Comparison of ENCODE assay signal across 21 mouse cellular contexts in genomic region chrX:73584198-73584597, GRCm38 (mm10). TPM values are rescaled to one million over a fixed set of nuclear protein-coding genes. Genes with fewer than 3 reads are reported as not detected.
DNase-seq lines count a peak whose midpoint lies in the region; ATAC-seq and TF ChIP-seq lines count a peak whose summit lies in the region.
"Had no signal": no experiment of that assay in that cellular context is flagged by ENCODE, and none has a peak within 500 bp of the region (broad histone marks: within the 10 kb centered on the region; RNA-seq: fewer than 3 reads in every experiment).

No protein-coding gene starts in this region.

- no peak overlapping the region for H3K4me2 ChIP-seq in intestine, postnatal 0 days (replicated peaks; ENCODE audit: low read depth)
- no peak overlapping the region for H3K4me2 ChIP-seq in stomach, postnatal 0 days (replicated peaks; ENCODE audit: low read depth)
- no peak overlapping the region for H3K4me2 ChIP-seq in midbrain, embryonic 15.5 days
- H3K4me2 ChIP-seq: embryonic facial prominence, embryonic 12.5 days; forebrain, embryonic 15.5 days; heart, embryonic 15.5 days; midbrain, embryonic 11.5 days had no signal

- no peaks in the 10 kb centered on the region for H3K9me3 ChIP-seq in intestine, postnatal 0 days (ENCODE audit: control insufficient read depth)
- H3K9me3 ChIP-seq in stomach, postnatal 0 days (ENCODE audit: control insufficient read depth, low read length) = no peaks in the 10 kb centered on the region
- H3K9me3 ChIP-seq in midbrain, embryonic 15.5 days = no peaks in the 10 kb centered on the region
- H3K9me3 ChIP-seq: embryonic facial prominence, embryonic 12.5 days; forebrain, embryonic 15.5 days; heart, embryonic 15.5 days had no signal

- no peak overlapping the region for H3K9ac ChIP-seq in intestine, postnatal 0 days (ENCODE audit: low read depth, low read length)
- H3K9ac ChIP-seq in stomach, postnatal 0 days (ENCODE audit: low read length) = no peak overlapping the region
- H3K9ac ChIP-seq in midbrain, embryonic 15.5 days = no peak overlapping the region
- H3K9ac ChIP-seq: embryonic facial prominence, embryonic 12.5 days; forebrain, embryonic 15.5 days; heart, embryonic 15.5 days had no signal

- H3K36me3 ChIP-seq in intestine, postnatal 0 days (ENCODE audit: control insufficient read depth, insufficient read depth) = no peaks in the 10 kb centered on the region
- no peaks in the 10 kb centered on the region for H3K36me3 ChIP-seq in stomach, postnatal 0 days (ENCODE audit: control insufficient read depth, insufficient read depth, low read length)
- H3K36me3 ChIP-seq in midbrain, embryonic 15.5 days (replicated peaks) = no peaks in the 10 kb centered on the region
- H3K36me3 ChIP-seq: embryonic facial prominence, embryonic 12.5 days; forebrain, embryonic 15.5 days; heart, embryonic 15.5 days had no signal

- no peaks in the 10 kb centered on the region for H3K27me3 ChIP-seq in intestine, postnatal 0 days (replicated peaks; ENCODE audit: control insufficient read depth, insufficient read depth, low read length)
- H3K27me3 ChIP-seq in stomach, postnatal 0 days (ENCODE audit: control insufficient read depth, insufficient read depth, low read length) = no peaks in the 10 kb centered on the region
- H3K27me3 ChIP-seq in midbrain, embryonic 15.5 days (replicated peaks) = no peaks in the 10 kb centered on the region
- H3K27me3 ChIP-seq: embryonic facial prominence, embryonic 12.5 days; forebrain, embryonic 15.5 days; heart, embryonic 15.5 days had no signal

- DNase-seq in lung, adult 18-20 months = peak; percentile 54 to 70
- no peak for DNase-seq in lung, postnatal 14 days
- peak; percentile 22 for DNase-seq in lung, postnatal 10 days
- DNase-seq in stomach, postnatal 0 days (ENCODE audit: low spot score) = peak; percentile 50
- no peak for DNase-seq in spleen, adult 18-20 months
- DNase-seq: adrenal gland, postnatal 10 days; cerebellum, adult 9-10 months; gastrocnemius, postnatal 25 days; kidney, adult 9 months; layer of hippocampus, postnatal 36 days; left cerebral cortex, postnatal 4 days; retina, postnatal 1 day had no signal

- 29% methylated on average over 10 of the region's 10 CpGs for WGBS in intestine, postnatal 0 days
- WGBS in stomach, postnatal 0 days = 35% methylated on average over 10 of the region's 10 CpGs
- 50% methylated on average over 10 of the region's 10 CpGs for WGBS in midbrain, embryonic 15.5 days

- ATAC-seq in intestine, postnatal 0 days = peak; percentile 36; the same call in 1 of the 2 replicates
- ATAC-seq in stomach, postnatal 0 days (ENCODE audit: low FRiP score, low TSS enrichment) = peak; percentile 67; the same call in 1 of the 2 replicates
- no peak for ATAC-seq in midbrain, embryonic 15.5 days (replicated peaks)
- ATAC-seq: forebrain, embryonic 15.5 days; hindbrain, embryonic 16.5 days; Patski had no signal

- TF ChIP-seq EP300 in stomach, postnatal 0 days (optimal IDR thresholded peaks at IDR 0.05) = no peak

- no peaks in the 10 kb centered on the region for H3K4me1 ChIP-seq in intestine, postnatal 0 days (replicated peaks; ENCODE audit: control insufficient read depth, insufficient read depth, low read length)
- no peaks in the 10 kb centered on the region for H3K4me1 ChIP-seq in stomach, postnatal 0 days (replicated peaks; ENCODE audit: control insufficient read depth, insufficient read depth)
- no peaks in the 10 kb centered on the region for H3K4me1 ChIP-seq in midbrain, embryonic 15.5 days
- H3K4me1 ChIP-seq: embryonic facial prominence, embryonic 12.5 days; forebrain, embryonic 15.5 days; heart, embryonic 15.5 days had no signal

- TF ChIP-seq CTCF in intestine, postnatal 0 days (IDR thresholded peaks at IDR 0.05; ENCODE audit: low read depth) = no peak
- TF ChIP-seq CTCF in stomach, postnatal 0 days (IDR thresholded peaks at IDR 0.05; ENCODE audit: low read depth) = no peak

- H3K4me3 ChIP-seq in intestine, postnatal 0 days (ENCODE audit: low read depth, low read length) = no peak overlapping the region
- H3K4me3 ChIP-seq in stomach, postnatal 0 days (ENCODE audit: low read depth, low read length) = no peak overlapping the region
- no peak overlapping the region for H3K4me3 ChIP-seq in midbrain, embryonic 15.5 days
- H3K4me3 ChIP-seq: embryonic facial prominence, embryonic 12.5 days; forebrain, embryonic 15.5 days; heart, embryonic 15.5 days had no signal

- no peak overlapping the region for H3K27ac ChIP-seq in intestine, postnatal 0 days (ENCODE audit: low read depth, low read length)
- no peak overlapping the region for H3K27ac ChIP-seq in stomach, postnatal 0 days (replicated peaks)
- no peak overlapping the region for H3K27ac ChIP-seq in midbrain, embryonic 15.5 days
- H3K27ac ChIP-seq: embryonic facial prominence, embryonic 12.5 days; forebrain, embryonic 15.5 days; heart, embryonic 15.5 days had no signal

RNA-seq across cellular contexts. Expression of gene Dusp9, which starts 55.0 kb away (rescaled TPM):
- 2.2 and 2.7 TPM in 2 replicates for polyA plus RNA-seq in intestine, postnatal 0 days (2015; fragmentation: Nextera tagmentation; extraction: Ambion mirVana)
- polyA plus RNA-seq in stomach, postnatal 0 days (2015; fragmentation: Nextera tagmentation; extraction: Ambion mirVana) = 8.2 and 8.9 TPM in 2 replicates
- 0.43 and 0.46 TPM in 2 replicates for polyA plus RNA-seq in midbrain, embryonic 15.5 days (2015; fragmentation: Nextera tagmentation; extraction: Ambion mirVana)
- polyA plus RNA-seq: liver, adult 2 months had no signal

Comparison
In these comparisons a context has a peak if more than half of its experiments do, and no peak if none do; other contexts are left out.
1. DNase-seq: peak in lung, adult 18-20 months (2 of 2), lung, postnatal 10 days (single experiment) and stomach, postnatal 0 days (single experiment); none in lung, postnatal 14 days (single experiment) and spleen, adult 18-20 months (0 of 2).